9 mouse cellular contexts compared by ENCODE assay signal in the genomic region with DNA sequence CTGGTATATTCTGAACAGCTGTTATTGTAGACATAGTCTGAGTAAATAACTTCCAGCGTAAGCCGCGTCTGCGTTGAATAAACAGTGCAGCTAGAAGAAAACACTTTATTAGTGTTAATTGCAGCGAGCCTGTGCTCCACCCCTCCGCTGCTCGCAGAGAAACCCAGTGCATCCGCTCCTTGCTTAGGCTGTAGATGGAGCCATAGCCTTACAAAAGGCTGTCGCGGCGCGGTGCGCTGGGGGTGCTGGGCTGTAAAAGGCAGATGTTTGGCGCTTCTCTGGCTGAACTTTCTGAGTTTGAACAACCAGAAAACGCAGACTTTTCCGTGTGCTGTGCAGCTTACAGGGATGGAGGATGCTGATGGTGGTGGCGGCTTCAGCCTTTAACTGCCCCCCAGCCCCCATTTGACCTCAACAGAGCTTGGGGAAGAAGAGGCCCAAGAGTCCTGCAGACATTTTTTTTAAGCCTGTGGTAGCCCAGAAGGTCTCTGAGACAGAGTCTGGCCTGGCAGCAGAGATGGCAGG. TPM values are rescaled to one million over a fixed set of nuclear protein-coding genes. Genes with fewer than 3 reads are reported as not detected.
DNase-seq lines count a peak whose midpoint lies in the region; ATAC-seq and TF ChIP-seq lines count a peak whose summit lies in the region.
"Had no signal": no experiment of that assay in that cellular context is flagged by ENCODE, and none has a peak within 500 bp of the region (broad histone marks: within the 10 kb centered on the region; RNA-seq: fewer than 3 reads in every experiment).

No protein-coding gene starts in this region.

- H3K27ac ChIP-seq in MEL (ENCODE audit: control insufficient read depth, low read depth, low read length): no peak overlapping the region
- H3K27ac ChIP-seq in forebrain, postnatal 0 days (ENCODE audit: low read depth, low read length): no peak overlapping the region
- peak overlapping the region; percentile 65 for H3K27ac ChIP-seq in hindbrain, embryonic 10.5 days
- H3K27ac ChIP-seq: macrophage had no signal

- no peak overlapping the region for H3K9ac ChIP-seq in MEL (ENCODE audit: control insufficient read depth, low read depth, low read length, poor library complexity, severe bottlenecking)
- no peak overlapping the region for H3K9ac ChIP-seq in forebrain, postnatal 0 days

- DNase-seq in MEL (ENCODE audit: low read depth, low spot score): peak; percentile 38
- peak; percentile 42 for DNase-seq in brain, embryonic 18.5 days (ENCODE audit: low read depth, low spot score)
- peak; percentile 90 for DNase-seq in forebrain, postnatal 0 days
- peak; percentile 78 for DNase-seq in hindbrain, embryonic 10.5 days (ENCODE audit: low spot score)
- peak; percentile 23 for DNase-seq in left cerebral cortex, adult 11 months (ENCODE audit: low spot score)
- DNase-seq in right cerebral cortex, postnatal 14 days: peak; percentile 69

- H3K36me3 ChIP-seq in MEL (ENCODE audit: control insufficient read depth in 1 of 2, insufficient read depth in 2 of 2, low read length in 2 of 2): no peaks in the 10 kb centered on the region
- no peaks in the 10 kb centered on the region for H3K36me3 ChIP-seq in forebrain, postnatal 0 days (ENCODE audit: insufficient read depth)
- H3K36me3 ChIP-seq in hindbrain, embryonic 10.5 days: no peaks in the 10 kb centered on the region
- no peaks in the 10 kb centered on the region for H3K36me3 ChIP-seq in megakaryocyte, embryonic 14.5 days (replicated peaks; ENCODE audit: low read length)

- no peak for TF ChIP-seq EP300 in MEL (IDR thresholded peaks at IDR 0.05; ENCODE audit: low read depth in 1 of 2, low read length in 2 of 2)

- peak overlapping the region; percentile 24 for H3K4me2 ChIP-seq in forebrain, postnatal 0 days (ENCODE audit: low read depth)

- peak in 2 of 3 experiments; percentile 46 to 49; a peak in 4 of 6 replicates for TF ChIP-seq CTCF in MEL (IDR thresholded peaks at IDR 0.05 in 2 of 3, conservative IDR thresholded peaks at IDR 0.05 in 1 of 3; ENCODE audit: control insufficient read depth in 1 of 3, insufficient read depth in 1 of 3, low read depth in 2 of 3, low read length in 3 of 3, poor library complexity in 1 of 3, severe bottlenecking in 1 of 3)
- TF ChIP-seq CTCF in forebrain, postnatal 0 days (IDR thresholded peaks at IDR 0.05; ENCODE audit: low read depth): peak; percentile 93

- ATAC-seq in forebrain, postnatal 0 days: peak; percentile 98
- ATAC-seq in inflammation-experienced regulatory T-cells, adult 6 months: no peak

- TF ChIP-seq POLR2A in MEL (IDR thresholded peaks at IDR 0.05; ENCODE audit: control insufficient read depth in 1 of 2, insufficient read depth in 1 of 2, low read depth in 1 of 2, low read length in 2 of 2, poor library complexity in 1 of 2): no peak

- peaks cover 0 to 1% of the 10 kb centered on the region in 2 experiments; a peak in 1 of 4 replicates for H3K27me3 ChIP-seq in MEL (ENCODE audit: control insufficient read depth in 1 of 2, insufficient read depth in 2 of 2, low read length in 2 of 2)
- peaks cover 13% of the 10 kb centered on the region; the same call in 1 of the 2 replicates for H3K27me3 ChIP-seq in forebrain, postnatal 0 days (ENCODE audit: insufficient read depth, low read length)
- H3K27me3 ChIP-seq in hindbrain, embryonic 10.5 days (ENCODE audit: insufficient read depth, poor library complexity, severe bottlenecking): peaks cover 56% of the 10 kb centered on the region
- H3K27me3 ChIP-seq in megakaryocyte, embryonic 14.5 days (replicated peaks): peaks cover 61% of the 10 kb centered on the region

- TF ChIP-seq RAD21 in MEL (IDR thresholded peaks at IDR 0.05; ENCODE audit: low read depth, low read length): peak; percentile 56

- H3K79me2 ChIP-seq in MEL (ENCODE audit: control insufficient read depth, insufficient read depth, low read length, poor library complexity): no peaks in the 10 kb centered on the region

- no peaks in the 10 kb centered on the region for H3K4me1 ChIP-seq in MEL (ENCODE audit: control insufficient read depth in 1 of 2, insufficient read depth in 2 of 2, low read length in 2 of 2)
- peaks cover 3% of the 10 kb centered on the region; the same call in 1 of the 2 replicates for H3K4me1 ChIP-seq in forebrain, postnatal 0 days (ENCODE audit: insufficient read depth)
- peaks cover 9% of the 10 kb centered on the region for H3K4me1 ChIP-seq in hindbrain, embryonic 10.5 days (replicated peaks)
- peaks cover 7% of the 10 kb centered on the region for H3K4me1 ChIP-seq in megakaryocyte, embryonic 14.5 days

- 6% methylated on average over 17 of the region's 17 CpGs for WGBS in forebrain, postnatal 0 days
- whole genome bisulfite sequencing in hindbrain, embryonic 10.5 days: 10% methylated on average over 17 of the region's 17 CpGs

- H3K9me3 ChIP-seq in MEL (replicated peaks; ENCODE audit: insufficient read depth, low read length): no peaks in the 10 kb centered on the region
- H3K9me3 ChIP-seq in forebrain, postnatal 0 days (ENCODE audit: low read length): no peaks in the 10 kb centered on the region
- H3K9me3 ChIP-seq in hindbrain, embryonic 10.5 days: no peaks in the 10 kb centered on the region
- H3K9me3 ChIP-seq in megakaryocyte, embryonic 14.5 days: peaks cover 11% of the 10 kb centered on the region

- H3K4me3 ChIP-seq in MEL (ENCODE audit: control insufficient read depth in 1 of 2, insufficient read depth in 1 of 2, low read depth in 2 of 2, low read length in 2 of 2): no peak overlapping the region
- no peak overlapping the region for H3K4me3 ChIP-seq in forebrain, postnatal 0 days (ENCODE audit: low read depth, low read length)
- peak overlapping the region; percentile 32 for H3K4me3 ChIP-seq in hindbrain, embryonic 10.5 days
- peak overlapping the region; percentile 28 for H3K4me3 ChIP-seq in megakaryocyte, embryonic 14.5 days (replicated peaks)

TF ChIP-seq in MEL, 35 proteins besides CTCF, POLR2A, EP300 and RAD21:
- TF ChIP-seq RCOR1 (IDR thresholded peaks at IDR 0.05; ENCODE audit: low read depth, low read length): no peak
- no peak for TF ChIP-seq MXI1 (IDR thresholded peaks at IDR 0.05; ENCODE audit: low read depth, low read length)
- no peak for TF ChIP-seq CHD2 (IDR thresholded peaks at IDR 0.05; ENCODE audit: low read length)
- peak; percentile 45 for TF ChIP-seq SMC3 (IDR thresholded peaks at IDR 0.05; ENCODE audit: low read depth, low read length)
- no peak for TF ChIP-seq CHD1 (IDR thresholded peaks at IDR 0.05; ENCODE audit: low read depth, low read length)
- no peak for TF ChIP-seq ETS1 (IDR thresholded peaks at IDR 0.05; ENCODE audit: low read depth, low read length)
- TF ChIP-seq MAFK (IDR thresholded peaks at IDR 0.05; ENCODE audit: borderline replicate concordance, low read depth, low read length): no peak
- TF ChIP-seq ZC3H11A (IDR thresholded peaks at IDR 0.05; ENCODE audit: low read depth, low read length): peak; percentile 55
- no peak for TF ChIP-seq TBP (IDR thresholded peaks at IDR 0.05; ENCODE audit: low read depth, low read length)
- no peak for TF ChIP-seq ELF1 (IDR thresholded peaks at IDR 0.05; ENCODE audit: low read depth, low read length)
- no peak for TF ChIP-seq MEF2A (IDR thresholded peaks at IDR 0.05; ENCODE audit: extremely low read depth, insufficient replicate concordance, low read depth, low read length, poor library complexity, severe bottlenecking)
- no peak for TF ChIP-seq TCF12 (IDR thresholded peaks at IDR 0.05; ENCODE audit: low read depth, low read length)

RNA-seq across cellular contexts. Expression of a gene that starts 8.9 kb away (rescaled TPM):
- 4.4 and 4.6 TPM in 2 replicates for total RNA-seq in MEL (2012; rRNA removed)
- polyA plus RNA-seq in MEL (2012; ENCODE audit: insufficient read depth in 1 of 2, insufficient read length in 2 of 2, low read depth in 1 of 2, low replicate concordance in 2 of 2, missing spikeins in 1 of 2): 1 to 10 TPM in 1 of 2 experiments, not detected in 1; 8.5 TPM
- 106 and 119 TPM in 2 replicates for total RNA-seq in forebrain, postnatal 0 days (2014; rRNA removed)
- 120 and 129 TPM in 2 replicates for polyA plus RNA-seq in forebrain, postnatal 0 days (2015; fragmentation: Nextera tagmentation; extraction: Ambion mirVana)
- 72.3 and 82.4 TPM in 2 replicates for polyA plus RNA-seq in hindbrain, embryonic 10.5 days (2016; fragmentation: Nextera tagmentation; extraction: Ambion mirVana)
- 3.2 TPM in 1 of 2 replicates, not detected in the other for polyA plus RNA-seq in megakaryocyte, embryonic 14.5 days (2012; ENCODE audit: insufficient read depth, low replicate concordance)
- polyA plus RNA-seq in inflammation-experienced regulatory T-cells, adult 6 months (2017; shearing (Covaris generic)): 10 to 100 TPM; 22.7 to 36.9 (median 29.0) TPM

Comparison
In these comparisons a context has a peak if more than half of its experiments do, and no peak if none do; other contexts are left out.
1. DNase-seq: peak in every context shown above with its lines; median percentile 90 in forebrain, postnatal 0 days; 78 in hindbrain, embryonic 10.5 days; 69 in right cerebral cortex, postnatal 14 days; 42 in brain, embryonic 18.5 days; 38 in MEL; 23 in left cerebral cortex, adult 11 months.
2. H3K4me3 ChIP-seq: peak in hindbrain, embryonic 10.5 days (single experiment) and megakaryocyte, embryonic 14.5 days (single experiment); none in MEL (0 of 2) and forebrain, postnatal 0 days (single experiment).